Mouse (Mus musculus) liver, adult 2 months (tissue): ENCODE results near the gene Banp.

Experiments used
- CTCF ChIP-seq: fragments of 200-500 bp; IDR thresholded peaks from 2 replicates; pipeline ENCODE4 v1.5.1; 2011; ENCODE audit warnings: low read depth, low read length, control low read depth
- POLR2A ChIP-seq: fragments of 200-500 bp; IDR thresholded peaks from 2 replicates; pipeline ENCODE4 v1.6.1; 2011; ENCODE audit warnings: low read length, control low read depth; ENCODE audit not compliant: insufficient read depth; ENCODE audit errors: extremely low read depth

GRCm38 (mm10) chr8:121925624-121926023 lies 23.9 kb upstream of the Banp start:
- TF ChIP-seq POLR2A (no peak), CTCF (peak; percentile 73)
